Mouse (Mus musculus) CH12.LX (cell line): ENCODE measurements around the gene Zfp787. TPM values are rescaled to one million over a fixed set of nuclear protein-coding genes. Genes with fewer than 3 reads are reported as not detected.

Experiments used
- DNase-seq: peaks from one replicate; pipeline ENCODE4 v3.0.0-alpha.2; 2013; ENCODE audit errors: extremely low read depth
- H3K27ac ChIP-seq: 2 replicates; pipeline ENCODE4 v1.5.1; 2012; ENCODE audit warnings: low read depth, mild to moderate bottlenecking, control low read depth, moderate library complexity; ENCODE audit not compliant: insufficient read depth
- H3K27me3 ChIP-seq: replicated peaks from 2 replicates; pipeline ENCODE3; 2012; ENCODE audit warnings: inconsistent platforms
- H3K36me3 ChIP-seq, 2 experiments: replicated peaks in 1 of 2; 2 replicates each; pipeline versions ENCODE3 to v1.6.1; 2012; ENCODE audit warnings: inconsistent platforms in 1 of 2, low read length in 1 of 2, mild to moderate bottlenecking in 1 of 2, mixed read lengths in 1 of 2, moderate library complexity in 1 of 2; ENCODE audit not compliant: control insufficient read depth in 1 of 2, insufficient read depth in 1 of 2
- H3K4me1 ChIP-seq, 2 experiments: 2 replicates each; pipeline ENCODE4 v1.6.1; 2012; ENCODE audit warnings: inconsistent platforms in 1 of 2, moderate library complexity in 1 of 2; ENCODE audit not compliant: insufficient read depth in 2 of 2, control insufficient read depth in 1 of 2
- H3K4me2 ChIP-seq: 2 replicates; pipeline ENCODE4 v1.6.1; 2012; ENCODE audit warnings: low read depth, mild to moderate bottlenecking, control low read depth; ENCODE audit not compliant: poor library complexity, insufficient read depth, severe bottlenecking
- H3K4me3 ChIP-seq, 3 experiments: fragments of 150-350 bp in 1 of 3; sonication (generic) in 1 of 3; replicated peaks in 1 of 3; 2 replicates each; pipeline versions ENCODE3 to v1.5.1; 2011 to 2012; ENCODE audit warnings: low read depth in 2 of 3, low read length in 2 of 3, mild to moderate bottlenecking in 2 of 3, moderate library complexity in 2 of 3, control low read depth in 1 of 3, improper control_type of control experiment in 1 of 3, inconsistent platforms in 1 of 3, mixed read lengths in 1 of 3; ENCODE audit not compliant: poor library complexity in 1 of 3
- H3K79me2 ChIP-seq: replicated peaks from 2 replicates; pipeline ENCODE4 v1.6.1; 2012; ENCODE audit warnings: mild to moderate bottlenecking, moderate library complexity; ENCODE audit not compliant: control insufficient read depth, poor library complexity, insufficient read depth, severe bottlenecking; ENCODE audit errors: extremely low read depth
- H3K9ac ChIP-seq: 2 replicates; pipeline ENCODE4 v1.6.1; 2012; ENCODE audit warnings: low read depth, mild to moderate bottlenecking, control low read depth, moderate library complexity; ENCODE audit not compliant: insufficient read depth
- H3K9me3 ChIP-seq: replicated peaks from 2 replicates; pipeline ENCODE3; 2012; ENCODE audit warnings: low read length, inconsistent platforms, mixed read lengths
- CTCF ChIP-seq, 2 experiments: IDR thresholded peaks in 1 of 2; conservative IDR thresholded peaks in 1 of 2; 2 replicates each; pipeline ENCODE4 v1.5.1; 2011 to 2012; ENCODE audit warnings: low read depth in 2 of 2, low read length in 2 of 2, improper control_type of control experiment in 1 of 2, inconsistent platforms in 1 of 2, mild to moderate bottlenecking in 1 of 2, moderate library complexity in 1 of 2
- E2F4 ChIP-seq: IDR thresholded peaks from 2 replicates; pipeline ENCODE4 v1.6.1; 2011; ENCODE audit warnings: low read depth, low read length, improper control_type of control experiment; ENCODE audit not compliant: insufficient replicate concordance
- ELF1 ChIP-seq: IDR thresholded peaks from 2 replicates; pipeline ENCODE4 v1.6.1; 2014; ENCODE audit warnings: low read depth, mild to moderate bottlenecking, inconsistent platforms, low read length, improper control_type of control experiment
- JUND ChIP-seq: conservative IDR thresholded peaks from 2 replicates; pipeline ENCODE4 v1.6.1; 2011; ENCODE audit warnings: low read depth, low read length, improper control_type of control experiment
- KAT2A ChIP-seq: IDR thresholded peaks from 2 replicates; pipeline ENCODE4 v1.6.1; 2012; ENCODE audit warnings: low read length, improper control_type of control experiment, inconsistent platforms; ENCODE audit not compliant: insufficient replicate concordance
- MXI1 ChIP-seq: IDR thresholded peaks from 2 replicates; pipeline ENCODE4 v1.6.1; 2011; ENCODE audit warnings: mild to moderate bottlenecking, low read depth, low read length, improper control_type of control experiment
- NELFE ChIP-seq: IDR thresholded peaks from 2 replicates; pipeline ENCODE4 v1.6.1; 2011; ENCODE audit warnings: low read depth, low read length, improper control_type of control experiment
- RAD21 ChIP-seq: IDR thresholded peaks from 2 replicates; pipeline ENCODE4 v1.6.1; 2011; ENCODE audit warnings: low read depth, mild to moderate bottlenecking, low read length, improper control_type of control experiment, moderate library complexity
- SIN3A ChIP-seq: IDR thresholded peaks from 2 replicates; pipeline ENCODE4 v1.6.1; 2012; ENCODE audit warnings: low read length, improper control_type of control experiment, inconsistent platforms
- TBP ChIP-seq: conservative IDR thresholded peaks from 2 replicates; pipeline ENCODE4 v1.6.1; 2011; ENCODE audit warnings: low read depth, low read length, improper control_type of control experiment
- USF1 ChIP-seq: IDR thresholded peaks from 2 replicates; pipeline ENCODE4 v1.6.1; 2014; ENCODE audit warnings: low read depth, mild to moderate bottlenecking, inconsistent platforms, low read length, improper control_type of control experiment
- USF2 ChIP-seq: conservative IDR thresholded peaks from 2 replicates; pipeline ENCODE4 v1.6.1; 2011; ENCODE audit warnings: low read depth, low read length, improper control_type of control experiment
- ZKSCAN1 ChIP-seq: IDR thresholded peaks from 2 replicates; pipeline ENCODE4 v1.6.1; 2012; ENCODE audit warnings: low read depth, inconsistent platforms, low read length, improper control_type of control experiment, borderline replicate concordance
- ZMIZ1 ChIP-seq: IDR thresholded peaks from 2 replicates; pipeline ENCODE4 v1.6.1; 2012; ENCODE audit warnings: low read depth, mild to moderate bottlenecking, inconsistent platforms, low read length, improper control_type of control experiment
- ZNF384 ChIP-seq: IDR thresholded peaks from 2 replicates; pipeline ENCODE4 v1.6.1; 2012; ENCODE audit warnings: low read depth, low read length, improper control_type of control experiment, inconsistent platforms
- dilution Hi-C: fragments of 300-500 bp; cut with MboI; formaldehyde crosslinking; loops from 2 replicates; pipeline ENCODE4 v1.14.3; 2020; ENCODE audit warnings: low sequenced_read_pairs; ENCODE audit not compliant: extremely low pct_unique_long_range_greater_than_20kb, extremely low pct_ligation_motif_present
- in situ Hi-C: fragments of 300-500 bp; cut with MboI; formaldehyde crosslinking; loops from 3 replicates; pipeline ENCODE4 v1.14.3; 2019; ENCODE audit warnings: low sequenced_read_pairs, low pct_ligation_motif_present, low pct_unique_long_range_greater_than_20kb, mixed read lengths
- polyA plus RNA-seq: library from polyadenylated mRNA; unstranded; fragments of >175 nt; gene quantifications from 2 replicates; pipeline ENCODE4 v1.2.1, GENCODE M21; 2012; ENCODE audit warnings: low read depth; ENCODE audit not compliant: insufficient read length
- total RNA-seq, 2 experiments: library from RNA; depleted of rRNA; stranded (reverse); fragments of 300-350 nt in 1 of 2; fragments of >200 nt in 1 of 2; gene quantifications; 2 replicates each; pipeline ENCODE4 v1.2.3; 2012 to 2014

The Zfp787 gene
- total and polyA plus RNA-seq, 3 experiments = 19.0 to 28.3 (median 22.1) TPM

- H3K4me1 ChIP-seq = peaks cover 7 to 62% of the 10 kb centered on the region in 2 experiments
- TF ChIP-seq E2F4 (no peak), NELFE (no peak), ZKSCAN1 (no peak), ELF1 (no peak), JUND (no peak), RAD21 (no peak), ZMIZ1 (no peak), ZNF384 (no peak), SIN3A (no peak), KAT2A (no peak), USF2 (no peak), TBP (no peak), USF1 (no peak)
- in situ Hi-C loops = no loop called here
- no peak overlapping the region for H3K4me3 ChIP-seq
- dilution Hi-C loops = no loop called here
- no peaks in the 10 kb centered on the region for H3K27me3 ChIP-seq
- peaks cover 59% of the 10 kb centered on the region for H3K79me2 ChIP-seq
- DNase-seq = no peak
- H3K9ac ChIP-seq = no peak overlapping the region
- no peaks in the 10 kb centered on the region for H3K9me3 ChIP-seq
- H3K4me2 ChIP-seq = no peak overlapping the region
- H3K36me3 ChIP-seq = peaks cover 13 to 70% of the 10 kb centered on the region in 2 experiments
- H3K27ac ChIP-seq = no peak overlapping the region
These were observed 11.7 kb downstream of the Zfp787 start for GRCm38 (mm10) chr7:6143991-6144531.

- H3K9me3 ChIP-seq = no peaks in the 10 kb centered on the region
- no peak for DNase-seq
- H3K9ac ChIP-seq = no peak overlapping the region
- dilution Hi-C loops (no loop called here), in situ Hi-C loops (no loop called here)
- peaks cover 18 to 82% of the 10 kb centered on the region in 2 experiments for H3K36me3 ChIP-seq
- peaks cover 0 to 17% of the 10 kb centered on the region in 2 experiments; a peak in 2 of 4 replicates for H3K4me1 ChIP-seq
- no peaks in the 10 kb centered on the region for H3K27me3 ChIP-seq
- peaks cover 12% of the 10 kb centered on the region for H3K79me2 ChIP-seq
- no peak overlapping the region for H3K4me2 ChIP-seq
- no peak overlapping the region for H3K27ac ChIP-seq
- TF ChIP-seq KAT2A (no peak), TBP (no peak), MXI1 (no peak), USF1 (no peak), CTCF (conservative IDR thresholded peaks at IDR 0.05 in 1 of 2, IDR thresholded peaks at IDR 0.05 in 1 of 2; ENCODE audit: low read depth in 2 of 2, low read length in 2 of 2) (no peak)
- TF ChIP-seq, all 38 proteins: peak for 0
- H3K4me3 ChIP-seq = no peak overlapping the region
These were observed 16.5 kb downstream of the Zfp787 start for GRCm38 (mm10) chr7:6139295-6139694.
